Mouse (Mus musculus) embryonic facial prominence, embryonic 14.5 days (tissue): ENCODE measurements around the gene H1f0. TPM values are rescaled to one million over a fixed set of nuclear protein-coding genes. Genes with fewer than 3 reads are reported as not detected.
"Not testable (repeated sequence)": the region's sequence is repeated elsewhere in the genome, so short reads cannot be mapped to it uniquely, and the experiment has no call there.

Experiments used
- ATAC-seq: fragments of 200-750 bp; cut with Nextera tagmentation; 2 replicates; pipeline ENCODE4 v1.8.0; 2017; ENCODE audit warnings: low read depth, moderate number of reproducible peaks, moderate TSS enrichment
- DNase-seq: peaks from one replicate; pipeline ENCODE4 v3.0.0-alpha.2; 2015; ENCODE audit warnings: low spot score
- H3K27ac ChIP-seq: fragments of 300-500 bp; sonication (generic); replicated peaks from 2 replicates; pipeline ENCODE4 v1.5.1; 2014; ENCODE audit warnings: low read depth, mild to moderate bottlenecking, low read length, moderate library complexity
- H3K27me3 ChIP-seq: fragments of 300-500 bp; sonication (generic); replicated peaks from 2 replicates; pipeline ENCODE4 v1.6.1; 2014; ENCODE audit warnings: low read length; ENCODE audit not compliant: control insufficient read depth, insufficient read depth
- H3K36me3 ChIP-seq: fragments of 300-500 bp; sonication (generic); 2 replicates; pipeline ENCODE4 v1.6.1; 2014; ENCODE audit warnings: low read length, mixed read lengths; ENCODE audit not compliant: control insufficient read depth, insufficient read depth
- H3K4me1 ChIP-seq: fragments of 300-500 bp; sonication (generic); 2 replicates; pipeline ENCODE4 v1.6.1; 2014; ENCODE audit warnings: antibody characterized with exemption, low read length; ENCODE audit not compliant: control insufficient read depth, insufficient read depth
- H3K4me2 ChIP-seq: fragments of 300-500 bp; sonication (generic); 2 replicates; pipeline ENCODE4 v1.6.1; 2014; ENCODE audit warnings: low read depth, mild to moderate bottlenecking, low read length, moderate library complexity, mixed read lengths
- H3K4me3 ChIP-seq: fragments of 300-500 bp; sonication (generic); 2 replicates; pipeline ENCODE4 v1.5.1; 2014; ENCODE audit warnings: low read depth, mild to moderate bottlenecking, low read length
- H3K9ac ChIP-seq: fragments of 300-500 bp; sonication (generic); 2 replicates; pipeline ENCODE4 v1.6.1; 2014; ENCODE audit warnings: low read depth, mild to moderate bottlenecking, low read length, moderate library complexity, mixed read lengths
- H3K9me3 ChIP-seq: fragments of 300-500 bp; sonication (generic); 2 replicates; pipeline ENCODE4 v1.6.1; 2016; ENCODE audit warnings: low read length; ENCODE audit not compliant: control insufficient read depth
- WGBS: fragments of 180-500 bp; shearing (Covaris S2); extraction: QIAGEN DNeasy Blood & Tissue Kit; methylation state at CpG from one replicate; pipeline ENCODE4 v1.1.7; 2014; 5-methylcytosine and 5-hydroxymethylcytosine counted together
- polyA plus RNA-seq: library from polyadenylated mRNA; unstranded; fragments of >200 nt; fragmentation: Nextera tagmentation; extraction: Ambion mirVana; gene quantifications from 2 replicates; pipeline ENCODE4 v1.2.1, GENCODE M21; 2014

Gene H1f0
- polyA plus RNA-seq, 1 experiment from 2014 or later: 168 TPM

- Histone ChIP-seq H3K36me3 (peaks cover 91% of the 10 kb centered on the region), H3K9ac (no peak overlapping the region), H3K27me3 (no peaks in the 10 kb centered on the region), H3K4me3 (no peak overlapping the region), H3K9me3 (no peaks in the 10 kb centered on the region), H3K27ac (no peak overlapping the region), H3K4me1 (no peaks in the 10 kb centered on the region), H3K4me2 (no peak overlapping the region)
- WGBS: 78% methylated on average over 11 of the region's 11 CpGs
- DNase-seq (no peak), ATAC-seq (no peak)
Observed at GRCm38 (mm10) chr15:78999586-78999985, 28.7 kb upstream of the H1f0 start.

- 74% methylated on average over 7 of the region's 7 CpGs for WGBS
- H3K9me3 ChIP-seq: no peaks in the 10 kb centered on the region
- H3K27ac ChIP-seq: no peak overlapping the region
- H3K9ac ChIP-seq: no peak overlapping the region
- H3K36me3 ChIP-seq: peaks cover 91% of the 10 kb centered on the region
- H3K4me2 ChIP-seq: no peak overlapping the region
- H3K27me3 ChIP-seq: no peaks in the 10 kb centered on the region
- DNase-seq: no peak
- ATAC-seq: no peak
- no peak overlapping the region for H3K4me3 ChIP-seq
- no peaks in the 10 kb centered on the region for H3K4me1 ChIP-seq
Observed at GRCm38 (mm10) chr15:79000357-79000791, 27.9 kb upstream of the H1f0 start.

- H3K4me3 ChIP-seq: no peak overlapping the region
- no peak overlapping the region for H3K27ac ChIP-seq
- H3K36me3 ChIP-seq: peaks cover 90% of the 10 kb centered on the region
- H3K4me2 ChIP-seq: no peak overlapping the region
- WGBS: 88% methylated on average over 3 of the region's 5 CpGs
- H3K4me1 ChIP-seq: no peaks in the 10 kb centered on the region
- H3K27me3 ChIP-seq: no peaks in the 10 kb centered on the region
- no peak for ATAC-seq
- no peaks in the 10 kb centered on the region for H3K9me3 ChIP-seq
- H3K9ac ChIP-seq: no peak overlapping the region
- DNase-seq: no peak
Observed at GRCm38 (mm10) chr15:79001559-79001958, 26.7 kb upstream of the H1f0 start.

- Histone ChIP-seq H3K9me3 (no peaks in the 10 kb centered on the region), H3K27me3 (no peaks in the 10 kb centered on the region), H3K4me1 (no peaks in the 10 kb centered on the region), H3K4me2 (no peak overlapping the region), H3K9ac (no peak overlapping the region), H3K27ac (no peak overlapping the region), H3K4me3 (no peak overlapping the region), H3K36me3 (peaks cover 92% of the 10 kb centered on the region)
- ATAC-seq: no peak
- DNase-seq: no peak
- 61% methylated on average over 12 of the region's 19 CpGs for WGBS
Observed at GRCm38 (mm10) chr15:79002036-79002435, 26.2 kb upstream of the H1f0 start.

DNA sequence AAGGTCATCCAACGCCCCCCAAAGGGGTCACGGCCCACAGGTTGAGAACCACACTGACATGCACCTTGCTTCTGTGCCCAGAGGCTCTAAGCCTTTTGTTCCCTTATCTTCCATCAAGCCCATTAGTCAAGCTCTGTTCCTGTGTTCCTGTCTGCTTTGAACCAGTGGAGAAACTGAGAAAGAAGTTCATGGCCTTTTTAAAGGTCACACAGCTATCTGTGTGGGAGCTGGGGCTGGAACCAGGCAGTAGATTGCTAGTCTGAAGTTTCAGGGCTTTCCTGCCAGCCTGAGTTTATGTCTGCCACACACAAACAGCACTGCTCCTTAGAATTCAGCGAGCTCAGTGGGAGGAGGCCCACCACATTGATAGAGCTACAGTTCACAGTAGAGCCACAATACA is 25.2 kb upstream of the H1f0 start:
- DNase-seq (no peak), ATAC-seq (no peak)
- H3K36me3 ChIP-seq: peaks cover 89% of the 10 kb centered on the region
- no peak overlapping the region for H3K27ac ChIP-seq
- no peaks in the 10 kb centered on the region for H3K27me3 ChIP-seq
- H3K4me3 ChIP-seq: no peak overlapping the region
- H3K9me3 ChIP-seq: no peaks in the 10 kb centered on the region
- no peak overlapping the region for H3K4me2 ChIP-seq
- H3K9ac ChIP-seq: no peak overlapping the region
- no peaks in the 10 kb centered on the region for H3K4me1 ChIP-seq
- WGBS: 90% methylated on average over 3 of the region's 3 CpGs

GRCm38 (mm10) chr15:79005581-79005980 is 22.7 kb upstream of the H1f0 start:
- WGBS: 75% methylated on average over 9 of the region's 9 CpGs
- Histone ChIP-seq H3K36me3 (peaks cover 66% of the 10 kb centered on the region), H3K9ac (no peak overlapping the region), H3K4me2 (no peak overlapping the region), H3K4me3 (no peak overlapping the region), H3K27me3 (no peaks in the 10 kb centered on the region), H3K4me1 (no peaks in the 10 kb centered on the region), H3K27ac (no peak overlapping the region), H3K9me3 (no peaks in the 10 kb centered on the region)
- DNase-seq (no peak), ATAC-seq (no peak)

GRCm38 (mm10) chr15:79006638-79007037 is 21.6 kb upstream of the H1f0 start:
- no peak overlapping the region for H3K4me3 ChIP-seq
- H3K4me2 ChIP-seq: no peak overlapping the region
- no peak for DNase-seq
- no peak for ATAC-seq
- no peak overlapping the region for H3K27ac ChIP-seq
- peaks cover 57% of the 10 kb centered on the region for H3K36me3 ChIP-seq
- no peaks in the 10 kb centered on the region for H3K4me1 ChIP-seq
- no peaks in the 10 kb centered on the region for H3K9me3 ChIP-seq
- 78% methylated on average over 3 of the region's 3 CpGs for WGBS
- no peak overlapping the region for H3K9ac ChIP-seq
- H3K27me3 ChIP-seq: no peaks in the 10 kb centered on the region

- DNase-seq (no peak), ATAC-seq (no peak)
- no peaks in the 10 kb centered on the region for H3K4me1 ChIP-seq
- 91% methylated on average over 5 of the region's 5 CpGs for WGBS
- no peak overlapping the region for H3K9ac ChIP-seq
- H3K9me3 ChIP-seq: no peaks in the 10 kb centered on the region
- H3K36me3 ChIP-seq: peaks cover 53% of the 10 kb centered on the region
- H3K4me2 ChIP-seq: no peak overlapping the region
- no peak overlapping the region for H3K27ac ChIP-seq
- H3K27me3 ChIP-seq: no peaks in the 10 kb centered on the region
- H3K4me3 ChIP-seq: no peak overlapping the region
Observed at GRCm38 (mm10) chr15:79007059-79007458, 21.2 kb upstream of the H1f0 start.

GRCm38 (mm10) chr15:79007836-79008235 is 20.4 kb upstream of the H1f0 start:
- not testable (repeated sequence) for H3K27ac ChIP-seq, H3K4me2 ChIP-seq, ATAC-seq, H3K4me3 ChIP-seq, H3K9ac ChIP-seq, DNase-seq, H3K27me3 ChIP-seq, H3K9me3 ChIP-seq, H3K4me1 ChIP-seq
- 89% methylated on average over 6 of the region's 6 CpGs for WGBS
- peaks cover 45% of the 10 kb centered on the region for H3K36me3 ChIP-seq
